Mouse (Mus musculus) gastrocnemius, postnatal 36 days (tissue): Measurements from ENCODE around the gene Borcs7. TPM values are rescaled to one million over a fixed set of nuclear protein-coding genes. Genes with fewer than 3 reads are reported as not detected.

Experiments
- DNase-seq, 2 experiments: peaks; one replicate each; pipeline ENCODE4 v3.0.0; 2022
- intact Hi-C: fragments of 180-260 bp; cut with DNase I; formaldehyde crosslinking; loops from one replicate; pipeline ENCODE4 v1.15.1; 2025
- total RNA-seq, 2 experiments: library from RNA; stranded (reverse); gene quantifications; 2 replicates each; pipeline ENCODE4 v1.2.3; 2021

Borcs7 gene
- total RNA-seq, 2 experiments from 2014 or later: 11.9 to 12.9 TPM

GRCm38 (mm10) chr19:46658851-46659250 is 30.9 kb upstream of the Borcs7 start:
- intact Hi-C loops: no loop called here
- DNase-seq: no peak

- intact Hi-C loops: no loop called here
- no peak for DNase-seq
Observed at GRCm38 (mm10) chr19:46661511-46661910, 28.2 kb upstream of the Borcs7 start.

- no peak for DNase-seq
- intact Hi-C loops: no loop called here
Observed at GRCm38 (mm10) chr19:46662214-46662613, 27.5 kb upstream of the Borcs7 start.

GRCm38 (mm10) chr19:46662784-46663183 is 26.9 kb upstream of the Borcs7 start:
- intact Hi-C loops: no loop called here
- no peak for DNase-seq

GRCm38 (mm10) chr19:46665474-46665873 is 24.2 kb upstream of the Borcs7 start:
- intact Hi-C loops: no loop called here
- no peak for DNase-seq

GRCm38 (mm10) chr19:46667300-46667699 is 22.4 kb upstream of the Borcs7 start:
- intact Hi-C loops: no loop called here
- no peak for DNase-seq

- intact Hi-C loops: no loop called here
Observed at GRCm38 (mm10) chr19:46668263-46668662, 21.4 kb upstream of the Borcs7 start.

GRCm38 (mm10) chr19:46669802-46670201 is 19.9 kb upstream of the Borcs7 start:
- intact Hi-C loops: loop anchor here (5.0 kb wide), 2 partner anchors 87 to 197 kb away; no protein-coding TSS in a partner anchor
- DNase-seq: no peak

More at GRCm38 (mm10) chr19:46668263-46668662, 21.4 kb upstream of the Borcs7 start:
- no peak for DNase-seq

- peak; percentile 49 to 51 for DNase-seq
Observed at GRCm38 (mm10) chr19:46670691-46671090, 19.0 kb upstream of the Borcs7 start.

GRCm38 (mm10) chr19:46672766-46673418 is 16.8 kb upstream of the Borcs7 start, which contains the start of gene Cyp17a1:
Gene Cyp17a1, minus strand, starts transcription at chr19:46673172.
- DNase-seq: no peak
- intact Hi-C loops: loop anchor here (1.0 to 5.0 kb wide), 3 partner anchors 67 to 194 kb away; no protein-coding TSS in a partner anchor

More at GRCm38 (mm10) chr19:46670691-46671090, 19.0 kb upstream of the Borcs7 start:
- intact Hi-C loops: loop anchor here (5.0 kb wide), 2 partner anchors 87 to 197 kb away; no protein-coding TSS in a partner anchor

GRCm38 (mm10) chr19:46675641-46676040 is 14.1 kb upstream of the Borcs7 start:
- intact Hi-C loops: no loop called here
- no peak for DNase-seq

GRCm38 (mm10) chr19:46679720-46680383 is 9.9 kb upstream of the Borcs7 start:
- intact Hi-C loops: no loop called here
- DNase-seq: no peak

- intact Hi-C loops: no loop called here
- DNase-seq: no peak
Observed at GRCm38 (mm10) chr19:46690387-46690786, 681 bp downstream of the Borcs7 start.

- intact Hi-C loops: no loop called here
- DNase-seq: no peak
Observed at GRCm38 (mm10) chr19:46691078-46691477, 1.4 kb downstream of the Borcs7 start.

GRCm38 (mm10) chr19:46693146-46693545 is 3.4 kb downstream of the Borcs7 start:
- intact Hi-C loops: no loop called here
- DNase-seq: no peak

- no peak for DNase-seq
- intact Hi-C loops: no loop called here
Observed at GRCm38 (mm10) chr19:46696482-46696881, 6.8 kb downstream of the Borcs7 start.

GRCm38 (mm10) chr19:46696943-46697342 is 7.2 kb downstream of the Borcs7 start:
- intact Hi-C loops: no loop called here

GRCm38 (mm10) chr19:46697840-46698517 is 8.3 kb downstream of the Borcs7 start:
- DNase-seq: no peak
- intact Hi-C loops: no loop called here

More at GRCm38 (mm10) chr19:46696943-46697342, 7.2 kb downstream of the Borcs7 start:
- no peak for DNase-seq

GRCm38 (mm10) chr19:46699011-46699481 is 9.3 kb downstream of the Borcs7 start:
- intact Hi-C loops: no loop called here
- DNase-seq: no peak

- intact Hi-C loops: no loop called here
- DNase-seq: no peak
Observed at GRCm38 (mm10) chr19:46701156-46701555, 11.4 kb downstream of the Borcs7 start.
